Mouse (Mus musculus) left cerebral cortex, adult 18-20 months (tissue): Measurements from ENCODE around the gene Tmem236. TPM values are rescaled to one million over a fixed set of nuclear protein-coding genes. Genes with fewer than 3 reads are reported as not detected.

Experiments used
- DNase-seq, 2 experiments: peaks; one replicate each; pipeline ENCODE4 v3.0.0; 2021 to 2022; ENCODE audit warnings: low spot score in 2 of 2, mixed read lengths in 1 of 2
- long read RNA-seq, 2 experiments: library from polyadenylated mRNA; stranded (forward); transcript quantifications; one replicate each; pipeline ENCODE4 v2.0.0; 2021
- total RNA-seq, 2 experiments: library from RNA; stranded (reverse); gene quantifications; 2 replicates each; pipeline ENCODE4 v1.2.3; 2021

The Tmem236 gene
- total RNA-seq = under 1 TPM; 0.12 to 0.14 TPM
- long read RNA-seq, experiment 1 = 0 reads
- long read RNA-seq, experiment 2 = 0 reads

DNA sequence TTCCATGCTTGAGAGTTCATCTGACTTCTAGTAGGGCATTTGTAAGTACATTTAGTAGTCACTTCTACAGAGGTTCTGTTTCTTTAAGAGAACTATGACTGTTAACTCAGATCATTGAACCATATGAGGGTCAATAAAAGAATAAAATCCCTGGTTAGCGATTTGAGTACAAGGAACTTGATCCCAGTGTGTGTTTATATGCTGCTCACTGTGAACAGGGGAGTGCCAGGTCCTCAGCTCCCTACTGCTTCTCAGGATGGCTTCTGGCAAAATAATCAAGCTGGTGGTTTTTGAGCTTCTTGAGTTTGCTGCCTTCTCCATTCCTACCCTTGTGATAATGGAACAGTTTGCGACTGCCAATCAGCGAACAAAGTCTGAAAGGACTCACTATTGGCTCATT lies at the start of gene Tmem236:
Tmem236 (plus strand) TSS at position 190 of the 400 bp plus-strand sequence.
- DNase-seq = no peak

DNA sequence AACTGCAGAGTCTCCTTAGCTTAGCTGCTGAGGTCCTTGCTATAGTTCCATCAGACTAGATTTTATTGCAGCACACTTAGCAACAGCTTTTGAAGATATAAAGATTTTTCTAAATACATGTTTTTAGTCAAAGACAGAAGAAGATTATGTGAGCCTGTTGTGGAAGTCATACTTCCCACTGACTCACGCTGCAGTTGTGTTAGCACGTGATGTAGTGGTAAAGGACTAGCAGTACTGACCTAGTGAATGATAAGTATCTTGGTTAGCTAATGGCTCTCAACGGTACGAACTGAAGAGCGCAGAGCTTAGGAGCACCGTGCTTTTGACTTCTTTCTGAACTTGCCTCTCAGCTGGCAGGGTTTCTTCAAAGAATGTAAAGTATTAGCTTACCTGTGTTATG lies 47.9 kb upstream of the Tmem236 start:
- no peak for DNase-seq

DNA sequence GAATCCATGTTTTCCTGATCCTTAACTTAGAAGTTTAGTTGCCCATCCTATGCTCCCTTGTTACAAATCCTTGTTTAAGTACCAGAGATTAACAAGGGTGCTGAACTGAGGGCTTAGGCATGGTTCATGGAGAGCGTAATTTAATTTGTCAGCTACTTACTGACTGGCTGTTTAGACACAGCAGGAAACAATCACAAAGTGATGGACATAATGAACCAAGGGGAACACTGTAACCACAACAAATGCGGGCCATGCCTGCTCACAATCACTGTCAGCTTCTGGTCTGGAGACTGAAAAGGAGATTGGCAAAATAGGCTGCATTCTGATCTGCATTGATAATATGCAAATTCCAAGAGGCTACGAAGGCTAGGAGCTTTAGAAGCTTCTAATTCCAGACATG lies 46.7 kb upstream of the Tmem236 start:
- DNase-seq = no peak

DNA sequence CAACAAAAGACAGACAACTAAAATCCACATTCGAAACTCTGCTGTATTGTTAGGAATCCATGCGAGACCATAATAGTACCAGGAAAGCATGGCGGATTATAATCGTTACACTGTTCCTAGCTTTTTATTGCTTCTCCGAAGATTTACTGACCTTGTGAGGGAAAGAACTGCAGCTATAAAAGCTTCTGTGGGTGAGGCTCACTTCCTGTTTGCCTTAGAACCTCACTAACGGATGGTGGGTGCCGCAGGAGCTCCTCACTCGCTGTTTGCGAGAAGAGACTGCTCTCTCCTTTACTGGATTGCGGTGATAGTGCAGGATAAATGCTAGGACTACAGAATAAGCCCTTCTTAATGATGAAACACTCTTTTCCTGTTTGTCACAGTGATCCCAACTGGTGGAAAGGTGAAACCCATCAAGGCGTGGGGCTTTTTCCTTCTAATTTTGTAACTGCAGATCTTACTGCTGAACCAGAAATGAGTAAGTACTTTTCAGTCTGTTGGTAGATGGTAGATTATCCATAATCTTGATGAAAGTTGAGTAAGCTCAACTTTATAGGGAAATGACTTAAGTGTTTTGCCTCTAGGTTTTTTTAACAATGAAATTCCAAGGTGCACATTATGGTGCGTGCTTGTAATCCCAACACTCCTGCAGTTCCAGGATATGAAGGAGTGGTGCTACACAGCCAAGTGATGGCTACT lies 43.5 kb upstream of the Tmem236 start:
- DNase-seq = no peak

DNA sequence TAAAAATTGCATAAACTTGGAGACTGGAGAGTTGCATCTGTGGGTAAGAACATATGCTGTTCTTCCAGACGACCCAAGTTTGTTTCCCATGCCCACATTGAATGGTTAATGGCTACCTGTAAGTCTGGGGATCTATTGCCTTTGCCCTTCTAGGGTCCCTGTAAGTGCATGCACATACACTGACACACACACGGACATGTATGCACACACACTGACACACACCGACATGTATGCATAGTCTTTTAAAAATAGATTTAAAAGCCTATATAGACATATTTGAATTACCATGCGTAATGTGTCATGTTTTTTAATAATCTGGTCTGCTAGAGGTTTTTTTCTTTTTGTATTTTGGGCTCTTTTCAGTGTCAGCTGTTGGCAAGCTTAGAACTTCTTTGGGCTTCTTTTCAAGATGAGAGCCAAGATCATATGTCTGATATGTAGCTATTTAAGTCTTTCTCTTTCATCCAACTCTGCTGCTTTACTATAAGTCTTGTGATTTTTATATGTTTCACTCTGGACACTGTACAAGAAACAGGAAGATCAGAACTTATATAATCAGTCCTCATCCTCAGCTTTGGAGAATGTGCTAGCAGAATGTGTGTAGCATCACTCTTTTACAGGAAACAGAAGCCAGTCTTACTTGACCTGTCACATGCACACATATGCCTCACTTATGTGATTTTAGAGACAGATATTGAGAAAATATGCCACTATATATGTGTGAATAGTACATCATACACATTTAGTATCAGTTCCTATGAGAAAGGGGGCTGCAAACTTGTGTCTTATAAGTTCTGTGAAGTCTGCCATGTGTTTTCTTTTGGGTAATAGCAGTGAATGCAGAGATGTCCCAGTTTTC lies 41.6 kb upstream of the Tmem236 start:
- no peak for DNase-seq

DNA sequence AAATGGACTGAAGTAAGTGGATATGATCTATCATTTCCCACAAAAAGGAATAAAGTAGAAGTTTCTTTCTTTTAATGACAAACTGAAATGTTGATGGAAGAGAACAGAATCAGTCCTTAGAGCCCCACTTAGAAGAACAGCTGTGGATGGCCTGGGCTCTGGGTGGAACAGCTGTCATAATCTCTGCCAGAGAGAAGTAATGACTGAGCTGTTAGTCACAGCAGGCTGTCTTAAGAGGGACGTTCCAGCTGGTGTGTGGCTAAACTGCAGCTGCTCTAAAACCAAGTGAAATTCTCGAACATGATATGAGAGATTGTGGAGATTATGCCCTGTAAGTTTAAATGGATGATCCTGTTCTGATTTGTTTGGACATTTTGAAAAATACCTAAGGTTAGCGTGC lies 37.4 kb upstream of the Tmem236 start:
- no peak for DNase-seq

DNA sequence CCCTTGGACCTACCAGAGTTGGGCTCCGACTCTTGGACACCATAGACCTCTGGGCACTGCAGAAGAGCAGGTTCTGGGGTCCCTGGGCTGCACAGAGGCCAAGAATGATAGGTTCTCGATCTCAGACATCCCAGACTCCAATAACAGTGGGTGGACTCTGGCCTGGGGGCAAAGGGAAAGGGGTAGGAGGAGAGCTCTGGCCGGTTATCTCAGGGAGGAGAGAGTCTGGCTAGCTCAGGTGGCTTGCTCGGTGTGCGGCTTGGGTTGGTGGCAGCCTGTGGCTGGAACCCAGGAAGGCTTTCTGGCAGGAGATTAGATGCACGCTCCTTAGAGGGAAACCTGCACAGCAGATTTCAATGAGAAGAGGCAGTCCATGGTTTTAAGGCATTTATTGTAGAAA lies 34.7 kb upstream of the Tmem236 start:
- no peak for DNase-seq

DNA sequence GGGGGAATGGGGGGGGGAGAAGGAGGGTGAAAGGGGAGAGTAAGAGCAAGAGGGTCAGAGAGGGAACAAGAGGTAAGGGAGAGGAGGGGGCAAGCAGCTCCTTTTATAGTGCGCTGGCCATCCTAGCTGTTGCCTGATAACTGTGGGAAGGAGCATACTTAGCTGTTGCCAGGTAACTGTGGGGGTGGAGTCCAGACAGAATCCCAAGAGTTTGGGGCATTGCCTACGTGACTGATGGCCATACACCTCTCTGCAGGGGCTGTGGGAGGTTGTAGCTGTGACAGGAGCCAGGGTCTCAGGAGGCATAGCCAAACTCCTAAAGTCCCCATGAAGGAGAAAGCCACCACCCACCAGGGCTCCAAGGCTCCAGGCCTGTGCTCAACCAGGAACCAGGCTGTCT lies 34.3 kb upstream of the Tmem236 start:
- no peak for DNase-seq

DNA sequence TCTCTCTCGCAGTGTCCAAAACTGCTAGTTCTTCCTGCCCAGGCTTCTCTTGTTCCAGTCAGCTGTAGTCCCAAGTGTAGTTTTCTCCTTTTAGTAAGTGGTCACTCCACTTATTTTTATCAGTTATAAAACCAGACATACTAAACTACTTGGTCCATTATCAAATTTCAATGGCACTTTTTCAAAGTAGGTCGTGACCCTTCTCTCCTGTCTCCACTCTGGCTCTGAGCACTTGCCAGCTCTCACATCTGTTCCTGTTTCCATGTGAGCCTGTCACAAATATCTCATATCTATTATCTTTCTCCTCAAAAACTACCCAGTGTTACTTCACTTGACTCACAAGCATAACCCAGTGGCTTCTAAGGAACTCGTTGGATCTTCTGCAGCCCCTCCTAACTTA lies 29.0 kb upstream of the Tmem236 start:
- DNase-seq = no peak

DNA sequence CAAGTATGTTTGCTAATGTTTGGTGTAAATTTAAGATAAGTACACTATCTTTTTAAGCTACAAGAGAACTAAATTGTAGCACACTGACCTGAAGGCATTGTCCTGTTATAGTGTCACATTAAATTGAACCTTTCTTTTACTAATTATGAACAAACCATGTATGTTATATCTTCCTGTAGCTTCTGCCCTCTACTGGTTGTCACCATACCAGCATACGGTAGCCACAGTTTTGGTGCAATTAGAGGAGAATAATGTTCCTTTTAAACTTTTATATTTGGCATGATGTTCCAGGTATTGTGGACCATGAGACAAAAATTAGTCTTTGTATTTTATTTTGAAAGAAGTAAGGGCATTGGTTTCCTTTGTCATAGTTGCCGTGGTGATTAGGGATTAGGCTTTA lies 27.4 kb upstream of the Tmem236 start:
- no peak for DNase-seq

DNA sequence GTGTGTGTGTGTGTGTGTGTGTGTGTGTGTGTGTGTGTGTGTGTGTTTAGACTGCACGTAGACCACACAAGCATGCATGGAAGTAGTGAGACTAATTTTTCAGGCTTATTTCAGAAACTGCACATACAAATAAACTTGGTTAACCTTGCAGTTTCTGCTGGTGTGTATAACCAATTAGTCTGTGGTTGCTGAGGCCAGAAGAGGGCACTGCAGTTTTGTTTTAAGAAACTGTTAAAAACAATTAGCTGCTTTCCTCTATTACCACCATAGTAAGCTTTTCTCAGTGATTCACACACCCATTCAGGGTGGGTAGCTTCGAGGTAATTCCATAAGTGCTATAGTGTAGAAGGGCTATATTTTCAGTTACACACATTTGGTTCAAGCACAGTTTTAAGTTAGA lies 23.5 kb upstream of the Tmem236 start:
- DNase-seq = no peak

DNA sequence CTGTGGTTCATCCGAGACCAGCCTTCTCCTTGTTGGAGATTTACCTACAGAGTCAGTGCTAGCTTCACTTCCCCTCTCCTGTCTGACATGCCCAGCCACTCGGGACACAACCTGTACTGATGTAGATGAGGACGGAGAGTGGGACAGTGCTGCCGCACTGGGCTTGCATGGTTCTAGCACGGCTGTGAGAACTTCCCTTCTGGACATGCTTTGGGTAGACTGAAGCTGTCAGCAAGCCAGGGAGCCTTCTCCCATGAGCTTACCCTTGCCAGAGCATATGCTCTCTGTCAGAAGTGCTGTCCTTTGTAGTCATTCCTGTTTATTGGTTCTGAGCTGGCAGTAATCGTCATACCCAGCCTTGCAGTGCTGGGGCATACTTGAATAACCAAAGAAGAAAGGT lies 22.5 kb upstream of the Tmem236 start:
- no peak for DNase-seq

DNA sequence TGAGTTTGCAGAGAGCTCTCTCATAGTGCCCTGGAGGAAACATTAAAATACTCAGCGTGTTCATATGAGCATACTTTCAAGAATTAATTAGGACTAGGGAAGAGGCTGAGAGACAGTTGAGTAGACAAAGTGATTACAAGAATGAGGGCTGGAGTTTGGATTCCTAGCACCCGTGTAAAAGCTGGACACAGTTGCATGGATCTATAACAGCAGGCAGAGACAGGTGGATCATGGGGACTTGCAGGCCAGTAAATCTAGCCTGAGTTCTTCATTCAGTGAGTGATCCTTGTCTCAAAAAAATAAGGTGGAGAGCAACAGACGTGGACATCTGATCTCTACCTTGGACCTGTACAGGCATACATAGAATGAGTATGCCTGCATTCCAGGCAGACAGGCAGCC lies 15.3 kb upstream of the Tmem236 start:
- DNase-seq = no peak

DNA sequence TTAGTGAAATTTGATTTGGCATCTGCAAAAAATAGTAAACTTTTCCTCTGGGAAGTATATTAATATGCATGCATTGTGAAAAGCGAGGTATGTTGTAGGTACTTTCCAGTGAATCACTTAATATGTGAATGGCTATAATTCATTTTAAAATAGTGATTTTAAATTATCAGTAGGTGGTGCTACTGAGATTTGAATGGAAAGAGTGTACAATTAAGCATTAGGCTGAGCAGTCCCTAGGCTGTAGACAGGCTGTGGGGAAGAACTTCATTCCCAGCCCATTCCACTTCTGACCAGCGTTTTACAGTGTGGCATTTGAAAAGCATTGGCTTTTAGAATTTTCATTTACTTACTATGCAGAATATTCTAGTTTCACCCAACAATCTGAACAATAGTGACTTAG lies 14.6 kb upstream of the Tmem236 start:
- no peak for DNase-seq

DNA sequence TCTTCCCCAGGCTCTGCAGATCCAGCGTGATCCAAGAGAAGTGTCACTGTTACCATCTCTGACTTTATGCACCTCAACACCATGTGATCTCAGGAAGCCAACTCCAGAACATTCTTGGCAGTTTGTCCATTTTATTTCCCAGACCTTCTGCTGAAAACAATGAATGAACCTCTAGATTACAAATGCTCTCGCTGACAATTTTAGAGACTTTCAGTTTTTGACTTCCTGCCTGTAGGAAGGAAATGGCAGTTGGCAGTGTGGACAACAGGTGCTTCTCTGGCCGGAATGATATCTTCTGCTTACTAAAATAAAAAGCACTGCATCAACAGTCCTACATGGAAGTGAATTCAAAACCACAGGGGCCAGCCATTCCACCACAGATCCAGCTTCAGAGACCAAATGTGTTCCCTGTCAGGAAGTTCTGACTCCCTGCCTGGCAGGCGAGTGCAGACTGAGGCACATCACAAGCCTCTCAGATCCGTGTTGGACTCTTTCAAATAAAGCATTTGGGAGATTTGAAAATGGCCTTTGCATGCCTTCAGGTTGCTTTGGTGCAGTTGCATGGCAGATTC lies 9.8 kb upstream of the Tmem236 start:
- no peak for DNase-seq

DNA sequence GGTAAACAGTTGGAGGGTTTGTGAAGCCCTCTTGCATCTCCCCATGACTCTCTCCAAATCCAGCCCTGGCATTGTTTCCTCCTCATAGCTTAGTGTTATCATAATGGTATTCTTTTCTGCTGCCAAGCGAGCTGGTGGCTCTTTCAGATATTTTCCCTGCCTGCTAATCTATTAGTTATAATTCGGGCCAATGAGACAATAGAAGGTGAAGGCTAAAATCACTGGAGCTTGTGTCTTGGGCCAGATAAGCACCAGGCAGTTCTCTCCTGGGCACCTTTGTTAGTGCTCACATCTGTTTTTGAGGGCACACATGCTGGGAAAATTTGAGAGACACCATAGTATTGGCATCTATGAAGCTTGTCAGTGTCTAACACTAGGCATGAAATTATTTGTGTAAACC lies 9.3 kb upstream of the Tmem236 start:
- no peak for DNase-seq

DNA sequence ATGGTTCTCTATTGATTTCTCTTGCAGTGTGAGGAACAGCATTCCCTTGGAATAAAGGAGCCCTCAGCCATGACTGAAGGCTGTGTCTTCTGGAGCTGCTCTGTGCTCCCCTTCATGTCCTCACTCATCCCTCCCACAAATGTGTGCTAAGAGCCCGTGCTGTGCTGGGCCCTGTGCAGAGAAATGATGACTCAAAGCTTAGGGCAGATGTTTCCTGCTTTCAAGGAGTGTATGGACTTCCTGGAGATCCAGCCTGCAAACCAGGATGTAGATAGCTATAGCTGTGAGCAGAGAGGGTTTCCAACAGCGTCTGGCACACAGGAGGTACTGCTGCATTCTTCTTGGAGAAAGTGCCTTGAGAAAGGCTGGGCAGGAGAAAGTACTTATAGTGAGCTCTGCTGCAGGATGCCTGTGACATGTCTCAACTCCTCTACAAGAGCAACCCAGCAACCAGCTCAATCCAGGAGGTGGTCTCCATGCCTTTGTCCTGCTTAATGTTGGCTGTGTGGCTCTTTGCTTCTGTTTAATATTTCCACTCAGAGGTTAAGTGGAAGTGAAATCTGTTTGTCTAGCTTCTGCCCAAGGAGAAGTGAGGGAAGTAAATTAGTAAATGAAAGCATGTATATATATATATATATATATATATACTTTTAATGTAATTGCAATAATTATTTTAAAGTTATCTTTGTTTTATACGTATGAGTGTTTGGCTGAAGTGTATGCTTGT lies 8.5 kb upstream of the Tmem236 start:
- no peak for DNase-seq

DNA sequence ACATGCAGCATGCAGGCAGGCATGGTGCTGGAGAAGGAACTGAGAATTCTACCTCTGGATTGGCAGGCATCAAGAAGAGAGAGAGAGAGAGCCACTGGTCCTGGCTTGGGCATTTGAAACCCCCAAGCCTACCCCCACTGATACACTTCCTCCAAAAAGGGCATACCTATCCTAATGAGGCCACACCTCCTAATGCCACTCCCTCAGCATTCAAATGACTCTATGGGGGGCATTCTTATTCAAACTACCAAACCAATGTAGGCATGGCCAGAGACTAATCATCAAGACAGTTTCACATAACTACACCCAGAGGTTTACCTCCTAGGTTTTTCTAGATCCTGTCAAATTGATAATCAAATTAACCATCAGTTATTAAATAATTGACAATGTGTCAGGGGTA lies 6.6 kb upstream of the Tmem236 start:
- no peak for DNase-seq

DNA sequence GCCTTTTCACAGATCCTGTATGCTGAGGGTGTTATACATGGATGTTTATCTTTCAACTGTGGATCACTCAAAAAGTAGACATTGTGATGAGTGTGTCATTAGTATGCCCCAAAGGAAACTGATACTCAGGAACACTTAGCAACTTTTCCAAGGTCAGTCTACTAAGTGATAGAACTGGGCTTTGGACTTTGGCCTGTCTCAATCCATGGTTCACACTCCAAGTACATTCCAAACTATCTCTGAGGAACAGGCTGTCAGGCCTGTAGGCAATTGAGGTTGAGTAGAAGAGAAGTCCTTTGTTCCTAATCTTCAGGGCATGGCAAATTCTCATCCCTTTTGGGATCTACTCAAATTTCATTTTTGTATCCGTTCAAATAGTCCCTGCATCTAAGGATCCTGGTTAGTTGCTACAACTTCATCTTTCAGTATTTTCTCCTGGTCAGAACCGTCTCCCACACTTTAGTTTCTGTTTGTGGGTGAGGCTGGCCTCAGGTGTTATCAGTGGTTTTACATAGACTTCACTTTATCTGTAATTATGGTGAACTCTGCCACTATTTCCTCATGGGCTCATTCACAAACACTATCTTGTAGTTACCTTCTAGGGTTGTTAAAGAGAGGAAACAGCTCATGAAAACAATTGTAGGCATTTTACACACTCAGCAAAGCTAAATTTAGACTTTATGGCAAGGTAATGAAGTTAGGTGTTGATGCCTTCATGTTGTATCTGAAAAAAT lies 2.3 kb downstream of the Tmem236 start:
- DNase-seq = no peak

DNA sequence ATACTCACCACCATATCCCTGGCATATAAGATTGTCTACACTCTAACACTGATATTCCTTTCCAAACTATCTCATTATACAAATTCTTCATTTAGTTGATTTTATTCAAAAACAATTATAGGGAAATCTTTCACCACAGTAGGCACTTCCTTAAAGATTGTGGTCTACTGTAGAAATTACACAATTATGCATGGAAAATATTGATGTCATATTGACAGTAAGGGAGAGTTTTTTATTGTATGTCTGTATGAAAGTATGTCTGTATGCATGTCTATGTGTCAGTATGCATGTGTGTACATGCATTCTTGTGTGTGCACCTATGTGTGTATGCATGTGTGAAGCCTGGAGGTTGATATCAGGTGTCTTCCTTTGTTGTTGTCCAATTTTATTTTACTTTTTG lies 10.1 kb downstream of the Tmem236 start:
- no peak for DNase-seq

DNA sequence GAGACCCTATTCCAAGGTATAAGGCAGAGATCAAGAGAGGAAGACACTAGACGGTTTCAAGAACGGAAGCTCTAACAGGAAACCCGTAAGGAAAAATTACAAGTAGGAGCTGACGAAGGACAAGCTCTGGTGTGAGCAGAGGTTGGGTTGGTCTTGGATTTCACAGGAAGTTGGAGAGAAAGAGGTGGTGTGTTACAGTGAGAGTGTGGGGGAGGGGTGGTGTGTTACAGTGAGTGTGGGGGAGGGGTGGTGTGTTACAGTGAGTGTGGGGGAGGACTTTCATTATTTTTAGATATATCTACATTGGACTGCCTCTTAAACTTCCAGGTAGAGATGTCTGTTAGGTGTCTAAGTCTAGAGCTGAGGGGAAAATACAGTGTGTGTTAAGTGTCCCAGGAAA lies 16.4 kb downstream of the Tmem236 start:
- DNase-seq = no peak
